Mouse (Mus musculus): ENCODE results near the gene Psmg4. TPM values are rescaled to one million over a fixed set of nuclear protein-coding genes. Genes with fewer than 3 reads are reported as not detected.
A peak's percentile ranks its signal among the peaks of the same experiment; 100 is the strongest.

Gene Psmg4
- total and polyA plus RNA-seq, 2 experiments = 44.0 to 60.9 TPM

GRCm38 (mm10) chr13:34159926-34160325 lies 2.8 kb upstream of the Psmg4 start:
- H3K4me3 ChIP-seq (ENCODE audit: insufficient read depth, low read depth, low read length) = no peak overlapping the region
- H3K36me3 ChIP-seq (ENCODE audit: control insufficient read depth, insufficient read depth, low read length) = no peaks in the 10 kb centered on the region
- no peak for TF ChIP-seq POLR2A (IDR thresholded peaks at IDR 0.05; ENCODE audit: extremely low read depth, insufficient read depth, low read length)
- TF ChIP-seq CTCF (IDR thresholded peaks at IDR 0.05; ENCODE audit: low read depth, low read length) = no peak
- H3K27me3 ChIP-seq (ENCODE audit: control insufficient read depth, insufficient read depth, low read length) = no peaks in the 10 kb centered on the region
- no peak for DNase-seq (ENCODE audit: extremely low read depth, low read depth, low spot score)
- no peak overlapping the region for H3K9ac ChIP-seq (ENCODE audit: low read depth, low read length)
- WGBS = 78% methylated on average over 1 of the region's 1 CpGs
- peaks cover 3% of the 10 kb centered on the region; the same call in 1 of the 2 replicates for H3K4me1 ChIP-seq (ENCODE audit: control insufficient read depth, insufficient read depth, low read length)
- H3K79me2 ChIP-seq (ENCODE audit: control insufficient read depth, insufficient read depth, low read length) = 0 out of 2 replicates have a peak, but pooled peaks cover 3% of the 10 kb centered on the region
- no peak overlapping the region for H3K27ac ChIP-seq (replicated peaks; ENCODE audit: insufficient read depth, low read depth, low read length)

DNA sequence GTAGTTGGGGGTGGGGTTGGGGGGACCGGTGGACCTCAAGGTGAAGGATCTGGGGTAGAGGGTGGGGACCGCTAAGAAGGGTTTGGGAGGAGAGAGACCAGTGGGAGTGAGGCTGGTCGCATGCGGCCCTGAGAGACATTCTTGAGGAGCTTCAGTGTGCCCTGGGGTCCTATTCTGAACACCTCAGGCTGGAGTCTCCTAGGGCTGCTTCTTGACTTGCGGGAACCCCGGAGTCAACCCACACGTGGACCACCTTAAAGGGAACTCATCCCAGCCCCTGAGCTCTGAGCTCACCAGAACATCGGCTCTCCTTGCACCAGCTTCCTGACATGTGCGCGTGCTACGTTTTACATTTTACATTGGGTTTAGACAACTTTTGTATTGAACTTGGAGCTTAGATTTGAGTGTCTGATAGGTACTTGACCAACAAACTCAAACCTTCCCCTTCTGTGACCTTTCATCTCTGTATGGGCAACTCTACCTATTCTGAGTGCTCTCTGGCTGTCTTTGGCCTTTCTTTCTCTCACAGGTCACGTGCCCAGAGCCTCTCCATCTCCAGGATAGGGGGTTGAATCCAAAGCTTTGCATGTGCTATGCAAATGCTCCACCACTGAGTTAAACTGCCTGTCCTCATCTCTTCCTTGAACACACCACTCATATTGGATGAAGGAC lies 676 bp downstream of the Psmg4 start:
- Histone ChIP-seq H3K9ac (ENCODE audit: low read depth, low read length) (peak overlapping the region; percentile 33; the same call in 1 of the 2 replicates), H3K27ac (replicated peaks; ENCODE audit: insufficient read depth, low read depth, low read length) (no peak overlapping the region), H3K79me2 (ENCODE audit: control insufficient read depth, insufficient read depth, low read length) (0 out of 2 replicates have a peak, but pooled peaks cover 3% of the 10 kb centered on the region), H3K4me3 (ENCODE audit: insufficient read depth, low read depth, low read length) (peak overlapping the region; percentile 68), H3K36me3 (ENCODE audit: control insufficient read depth, insufficient read depth, low read length) (peaks cover 6% of the 10 kb centered on the region; the same call in 1 of the 2 replicates), H3K27me3 (ENCODE audit: control insufficient read depth, insufficient read depth, low read length) (no peaks in the 10 kb centered on the region), H3K4me1 (ENCODE audit: control insufficient read depth, insufficient read depth, low read length) (peaks cover 3% of the 10 kb centered on the region; the same call in 1 of the 2 replicates)
- WGBS = 25% methylated on average over 12 of the region's 12 CpGs
- TF ChIP-seq POLR2A (IDR thresholded peaks at IDR 0.05; ENCODE audit: extremely low read depth, insufficient read depth, low read length) (no peak), CTCF (IDR thresholded peaks at IDR 0.05; ENCODE audit: low read depth, low read length) (no peak)
- DNase-seq (ENCODE audit: extremely low read depth, low read depth, low spot score) = peak; percentile 15

DNA sequence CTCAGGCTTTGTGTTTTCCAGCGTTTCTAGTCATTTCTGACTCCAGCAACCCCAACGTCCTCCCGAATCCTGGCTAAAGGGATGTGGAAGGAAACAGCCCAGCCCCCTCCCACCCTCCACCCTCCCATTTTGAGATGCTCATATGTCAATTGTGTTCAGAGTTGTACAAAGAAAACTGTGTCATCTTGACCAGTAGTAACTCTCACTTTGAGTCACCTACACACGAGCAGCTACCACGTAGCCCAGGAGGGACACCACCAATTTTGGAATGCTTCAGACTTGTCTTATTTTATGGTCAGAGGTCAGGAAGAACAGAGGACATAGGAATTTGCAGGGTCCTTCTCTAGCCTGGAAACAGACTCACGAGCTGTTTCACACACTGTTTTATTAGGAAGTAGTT lies 11.3 kb downstream of the Psmg4 start:
- H3K36me3 ChIP-seq (ENCODE audit: control insufficient read depth, insufficient read depth, low read length) = no peaks in the 10 kb centered on the region
- TF ChIP-seq CTCF (IDR thresholded peaks at IDR 0.05; ENCODE audit: low read depth, low read length) (no peak), POLR2A (IDR thresholded peaks at IDR 0.05; ENCODE audit: extremely low read depth, insufficient read depth, low read length) (no peak)
- H3K9ac ChIP-seq (ENCODE audit: low read depth, low read length) = no peak overlapping the region
- no peak overlapping the region for H3K27ac ChIP-seq (replicated peaks; ENCODE audit: insufficient read depth, low read depth, low read length)
- H3K4me3 ChIP-seq (ENCODE audit: insufficient read depth, low read depth, low read length) = no peak overlapping the region
- H3K27me3 ChIP-seq (ENCODE audit: control insufficient read depth, insufficient read depth, low read length) = no peaks in the 10 kb centered on the region
- no peaks in the 10 kb centered on the region for H3K4me1 ChIP-seq (ENCODE audit: control insufficient read depth, insufficient read depth, low read length)
- no peaks in the 10 kb centered on the region for H3K79me2 ChIP-seq (ENCODE audit: control insufficient read depth, insufficient read depth, low read length)
- DNase-seq (ENCODE audit: extremely low read depth, low read depth, low spot score) = no peak
- WGBS = 88% methylated on average over 6 of the region's 6 CpGs

- TF ChIP-seq CTCF (IDR thresholded peaks at IDR 0.05; ENCODE audit: low read depth, low read length) (no peak), POLR2A (IDR thresholded peaks at IDR 0.05; ENCODE audit: extremely low read depth, insufficient read depth, low read length) (no peak)
- H3K27ac ChIP-seq (replicated peaks; ENCODE audit: insufficient read depth, low read depth, low read length) = no peak overlapping the region
- H3K4me3 ChIP-seq (ENCODE audit: insufficient read depth, low read depth, low read length) = no peak overlapping the region
- no peaks in the 10 kb centered on the region for H3K27me3 ChIP-seq (ENCODE audit: control insufficient read depth, insufficient read depth, low read length)
- 90% methylated on average over 5 of the region's 5 CpGs for WGBS
- no peak overlapping the region for H3K9ac ChIP-seq (ENCODE audit: low read depth, low read length)
- no peaks in the 10 kb centered on the region for H3K4me1 ChIP-seq (ENCODE audit: control insufficient read depth, insufficient read depth, low read length)
- no peak for DNase-seq (ENCODE audit: extremely low read depth, low read depth, low spot score)
- H3K79me2 ChIP-seq (ENCODE audit: control insufficient read depth, insufficient read depth, low read length) = no peaks in the 10 kb centered on the region
- H3K36me3 ChIP-seq (ENCODE audit: control insufficient read depth, insufficient read depth, low read length) = peaks cover 42% of the 10 kb centered on the region
These were observed 18.9 kb downstream of the Psmg4 start for GRCm38 (mm10) chr13:34181624-34182023.

- peaks cover 58% of the 10 kb centered on the region for H3K36me3 ChIP-seq (ENCODE audit: control insufficient read depth, insufficient read depth, low read length)
- no peaks in the 10 kb centered on the region for H3K79me2 ChIP-seq (ENCODE audit: control insufficient read depth, insufficient read depth, low read length)
- no peak overlapping the region for H3K27ac ChIP-seq (replicated peaks; ENCODE audit: insufficient read depth, low read depth, low read length)
- WGBS = 86% methylated on average over 2 of the region's 2 CpGs
- TF ChIP-seq POLR2A (IDR thresholded peaks at IDR 0.05; ENCODE audit: extremely low read depth, insufficient read depth, low read length) (no peak), CTCF (IDR thresholded peaks at IDR 0.05; ENCODE audit: low read depth, low read length) (no peak)
- H3K4me3 ChIP-seq (ENCODE audit: insufficient read depth, low read depth, low read length) = no peak overlapping the region
- H3K27me3 ChIP-seq (ENCODE audit: control insufficient read depth, insufficient read depth, low read length) = no peaks in the 10 kb centered on the region
- H3K4me1 ChIP-seq (ENCODE audit: control insufficient read depth, insufficient read depth, low read length) = no peaks in the 10 kb centered on the region
- no peak for DNase-seq (ENCODE audit: extremely low read depth, low read depth, low spot score)
- no peak overlapping the region for H3K9ac ChIP-seq (ENCODE audit: low read depth, low read length)
These were observed 22.6 kb downstream of the Psmg4 start for GRCm38 (mm10) chr13:34185371-34185770.

DNA sequence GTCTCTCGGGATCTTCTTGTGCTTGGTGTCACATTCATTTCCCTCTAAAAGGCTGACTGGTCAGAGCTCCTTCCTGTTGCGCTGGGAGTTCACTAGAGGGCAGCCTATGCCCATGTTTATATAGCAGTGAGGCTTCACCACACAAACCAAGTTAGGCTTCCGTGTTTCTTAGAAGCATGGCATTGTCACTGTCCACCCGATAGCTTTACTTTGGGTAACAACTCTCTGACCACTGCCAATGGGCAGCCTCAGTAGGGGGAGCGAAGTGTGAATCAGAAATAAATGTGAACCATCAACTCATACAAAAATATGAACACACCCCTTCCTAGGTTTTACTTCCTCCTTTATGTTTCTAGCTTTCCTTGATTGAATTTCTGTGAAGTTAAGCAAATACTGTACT lies 24.8 kb downstream of the Psmg4 start:
- peak; percentile 63 for DNase-seq (ENCODE audit: extremely low read depth, low read depth, low spot score)
- no peaks in the 10 kb centered on the region for H3K79me2 ChIP-seq (ENCODE audit: control insufficient read depth, insufficient read depth, low read length)
- WGBS = 23% methylated on average over 5 of the region's 5 CpGs
- no peaks in the 10 kb centered on the region for H3K4me1 ChIP-seq (ENCODE audit: control insufficient read depth, insufficient read depth, low read length)
- H3K27ac ChIP-seq (replicated peaks; ENCODE audit: insufficient read depth, low read depth, low read length) = no peak overlapping the region
- H3K27me3 ChIP-seq (ENCODE audit: control insufficient read depth, insufficient read depth, low read length) = no peaks in the 10 kb centered on the region
- peaks cover 58% of the 10 kb centered on the region for H3K36me3 ChIP-seq (ENCODE audit: control insufficient read depth, insufficient read depth, low read length)
- TF ChIP-seq CTCF (IDR thresholded peaks at IDR 0.05; ENCODE audit: low read depth, low read length) (peak; percentile 62; the same call in 1 of the 2 replicates), POLR2A (IDR thresholded peaks at IDR 0.05; ENCODE audit: extremely low read depth, insufficient read depth, low read length) (no peak)
- H3K4me3 ChIP-seq (ENCODE audit: insufficient read depth, low read depth, low read length) = no peak overlapping the region
- no peak overlapping the region for H3K9ac ChIP-seq (ENCODE audit: low read depth, low read length)
